ENCODE assay signal across 24 mouse cellular contexts in the genomic region with DNA sequence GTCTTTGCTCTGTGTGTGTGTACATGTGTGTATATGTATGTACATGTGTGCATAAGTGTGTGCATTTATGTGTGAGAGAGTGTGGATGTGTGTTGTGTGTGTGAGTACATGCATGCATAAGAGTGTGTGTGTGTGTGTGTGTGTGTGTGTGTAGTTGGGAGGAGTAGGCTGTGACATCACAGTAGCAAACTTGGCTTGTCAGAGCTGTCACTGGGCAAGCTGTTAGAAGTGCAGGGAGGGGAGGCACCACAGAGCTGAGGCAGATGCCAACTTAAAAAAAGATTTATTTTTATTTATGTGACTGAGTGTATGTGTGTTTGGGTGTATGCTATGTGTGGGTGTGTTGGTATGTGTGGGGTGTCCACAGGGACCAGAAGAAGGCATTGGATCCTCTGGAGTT. TPM values are rescaled to one million over a fixed set of nuclear protein-coding genes. Genes with fewer than 3 reads are reported as not detected.
DNase-seq lines count a peak whose midpoint lies in the region; ATAC-seq and TF ChIP-seq lines count a peak whose summit lies in the region.
"Had no signal": no experiment of that assay in that cellular context is flagged by ENCODE, and none has a peak within 500 bp of the region (broad histone marks: within the 10 kb centered on the region; RNA-seq: fewer than 3 reads in every experiment).

No protein-coding gene starts in this region.

- peaks cover 40 to 43% of the 10 kb centered on the region in 2 experiments for H3K4me1 ChIP-seq in liver, embryonic 14.5 days (replicated peaks; ENCODE audit: control insufficient read depth in 2 of 2, insufficient read depth in 2 of 2, low read length in 1 of 2)
- H3K4me1 ChIP-seq in liver, embryonic 16.5 days (ENCODE audit: control insufficient read depth, low read depth, low read length) = peaks cover 48% of the 10 kb centered on the region
- H3K4me1 ChIP-seq: embryonic facial prominence, embryonic 13.5 days; forebrain, embryonic 12.5 days; kidney, embryonic 15.5 days had no signal

- no peak for TF ChIP-seq CTCF in gastrocnemius, adult 2 months (IDR thresholded peaks at IDR 0.05)
- no peak for TF ChIP-seq CTCF in liver, embryonic 14.5 days (IDR thresholded peaks at IDR 0.05; ENCODE audit: low read depth)

- H3K4me2 ChIP-seq in liver, embryonic 14.5 days (ENCODE audit: low read depth) = no peak overlapping the region
- H3K4me2 ChIP-seq in liver, embryonic 16.5 days (ENCODE audit: low read depth, low read length) = no peak overlapping the region
- H3K4me2 ChIP-seq: embryonic facial prominence, embryonic 13.5 days; forebrain, embryonic 12.5 days; heart, embryonic 12.5 days; kidney, embryonic 15.5 days; midbrain, embryonic 11.5 days had no signal

- no peak for TF ChIP-seq EP300 in liver, embryonic 14.5 days (IDR thresholded peaks at IDR 0.05; ENCODE audit: low read depth)

- intact Hi-C loops in gastrocnemius, adult 2 months (cut with DNase I) = no loop called here

- H3K4me3 ChIP-seq in gastrocnemius, adult 2 months = no peak overlapping the region
- no peak overlapping the region for H3K4me3 ChIP-seq in liver, embryonic 14.5 days (ENCODE audit: insufficient read depth in 1 of 2, low read depth in 2 of 2, low read length in 2 of 2)
- H3K4me3 ChIP-seq in liver, embryonic 16.5 days (ENCODE audit: low read depth, low read length) = no peak overlapping the region
- H3K4me3 ChIP-seq: embryonic facial prominence, embryonic 13.5 days; forebrain, embryonic 12.5 days; heart, embryonic 12.5 days; kidney, embryonic 15.5 days had no signal

- H3K9ac ChIP-seq in liver, embryonic 14.5 days (replicated peaks) = no peak overlapping the region
- H3K9ac ChIP-seq in liver, embryonic 16.5 days (ENCODE audit: low read depth, low read length) = no peak overlapping the region
- H3K9ac ChIP-seq: embryonic facial prominence, embryonic 13.5 days; forebrain, embryonic 12.5 days; heart, embryonic 12.5 days; kidney, embryonic 15.5 days had no signal

- H3K9me3 ChIP-seq in liver, embryonic 14.5 days (ENCODE audit: control insufficient read depth, low read length) = no peaks in the 10 kb centered on the region
- H3K9me3 ChIP-seq in liver, embryonic 16.5 days (replicated peaks; ENCODE audit: control insufficient read depth, low read length) = no peaks in the 10 kb centered on the region
- H3K9me3 ChIP-seq: embryonic facial prominence, embryonic 13.5 days; kidney, embryonic 15.5 days had no signal

- H3K27ac ChIP-seq in gastrocnemius, adult 2 months = peak overlapping the region; percentile 35; the same call in 1 of the 2 replicates
- H3K27ac ChIP-seq in liver, embryonic 14.5 days = peak overlapping the region; percentile 50; the same call in 1 of the 2 replicates
- H3K27ac ChIP-seq in liver, embryonic 16.5 days (ENCODE audit: low read length) = peak overlapping the region; percentile 37; the same call in 1 of the 2 replicates
- H3K27ac ChIP-seq: embryonic facial prominence, embryonic 13.5 days; forebrain, embryonic 12.5 days; kidney, embryonic 15.5 days; stomach, postnatal 0 days had no signal

- ATAC-seq in liver, embryonic 14.5 days (ENCODE audit: insufficient read depth) = no peak
- no peak for ATAC-seq in liver, embryonic 16.5 days (ENCODE audit: low read depth)
- ATAC-seq: hindbrain, embryonic 16.5 days; midbrain, embryonic 16.5 days had no signal

- peaks cover 22% of the 10 kb centered on the region for H3K36me3 ChIP-seq in liver, embryonic 14.5 days (replicated peaks; ENCODE audit: control insufficient read depth, insufficient read depth, low read depth)
- peaks cover 24% of the 10 kb centered on the region for H3K36me3 ChIP-seq in liver, embryonic 16.5 days (ENCODE audit: control insufficient read depth, insufficient read depth)

- no peaks in the 10 kb centered on the region for H3K27me3 ChIP-seq in liver, embryonic 14.5 days (ENCODE audit: control insufficient read depth, insufficient read depth, low read length)
- no peaks in the 10 kb centered on the region for H3K27me3 ChIP-seq in liver, embryonic 16.5 days (ENCODE audit: control insufficient read depth, insufficient read depth, low read depth, low read length)
- H3K27me3 ChIP-seq: CH12.LX; embryonic facial prominence, embryonic 13.5 days; forebrain, embryonic 12.5 days; heart, embryonic 12.5 days; kidney, embryonic 15.5 days had no signal

- no peak for DNase-seq in gastrocnemius, adult 2 months
- no peak for DNase-seq in gastrocnemius, postnatal 4 days (ENCODE audit: low spot score in 2 of 2)
- DNase-seq in liver, embryonic 14.5 days (ENCODE audit: low read depth in 3 of 3, low spot score in 3 of 3) = no peak
- DNase-seq in liver (no peak), adipocyte (ENCODE audit: low spot score) (peak; percentile 60)
- no peak for DNase-seq in heart, adult 9 months (ENCODE audit: low spot score in 2 of 2)
- DNase-seq: cerebellum, adult 11-12 months; gastrocnemius, postnatal 14 days; kidney, adult 18-20 months; lung, postnatal 10 days; right cerebral cortex, postnatal 25 days; spleen, adult 18-20 months; thymus, adult 18-20 months; thymus, postnatal 25 days had no signal

RNA-seq across cellular contexts. Expression of a gene that starts 11.4 kb away (rescaled TPM):
- total RNA-seq in gastrocnemius, adult 2 months (2021) = 10 to 100 TPM; 25.5 to 26.1 TPM
- total RNA-seq in gastrocnemius, postnatal 4 days (2021) = 10 to 100 TPM; 23.4 to 27.2 TPM
- polyA plus RNA-seq in liver, embryonic 14.5 days (2012; rRNA removed) = 52.2 and 61.5 TPM in 2 replicates
- 25.6 and 32.9 TPM in 2 replicates for polyA plus RNA-seq in liver, embryonic 14.5 days (2014; fragmentation: Nextera tagmentation; extraction: Ambion mirVana)
- 56.9 and 60.3 TPM in 2 replicates for polyA plus RNA-seq in liver, embryonic 16.5 days (2015; fragmentation: Nextera tagmentation; extraction: Ambion mirVana)

RNA-seq across cellular contexts. Expression of a gene that starts 14.9 kb away (rescaled TPM):
- 1 to 10 TPM; 6.6 to 7.5 TPM for total RNA-seq in gastrocnemius, adult 2 months (2021)
- 10 to 100 TPM; 37.2 to 44.3 TPM for total RNA-seq in gastrocnemius, postnatal 4 days (2021)
- polyA plus RNA-seq in liver, embryonic 14.5 days (2012; rRNA removed) = 99.2 and 113 TPM in 2 replicates
- polyA plus RNA-seq in liver, embryonic 14.5 days (2014; fragmentation: Nextera tagmentation; extraction: Ambion mirVana) = 142 and 167 TPM in 2 replicates
- polyA plus RNA-seq in liver, embryonic 16.5 days (2015; fragmentation: Nextera tagmentation; extraction: Ambion mirVana) = 128 and 136 TPM in 2 replicates

RNA-seq across cellular contexts. Expression of a gene that starts 38.6 kb away (rescaled TPM):
- 10 to 100 TPM; 48.5 to 55.1 TPM for total RNA-seq in gastrocnemius, adult 2 months (2021)
- 10 to 100 TPM; 73.0 to 75.8 TPM for total RNA-seq in gastrocnemius, postnatal 4 days (2021)
- polyA plus RNA-seq in liver, embryonic 14.5 days (2012; rRNA removed) = 1.9 and 3.1 TPM in 2 replicates
- polyA plus RNA-seq in liver, embryonic 14.5 days (2014; fragmentation: Nextera tagmentation; extraction: Ambion mirVana) = 0.59 and 1.2 TPM in 2 replicates
- 0.51 and 1.6 TPM in 2 replicates for polyA plus RNA-seq in liver, embryonic 16.5 days (2015; fragmentation: Nextera tagmentation; extraction: Ambion mirVana)

Comparison
In these comparisons a context has a peak if more than half of its experiments do, and no peak if none do; other contexts are left out.
1. RNA of a gene that starts 14.9 kb away (total RNA-seq): 37.2 to 44.3 TPM in gastrocnemius, postnatal 4 days; 6.6 to 7.5 TPM in gastrocnemius, adult 2 months; every median in the first group is over 4 times any median in the second.
2. Peak in every context shown above with its lines, with median percentiles within 50 percentile points of each other: H3K27ac ChIP-seq.